ENCODE assay signal across 24 mouse cellular contexts in the genomic region with DNA sequence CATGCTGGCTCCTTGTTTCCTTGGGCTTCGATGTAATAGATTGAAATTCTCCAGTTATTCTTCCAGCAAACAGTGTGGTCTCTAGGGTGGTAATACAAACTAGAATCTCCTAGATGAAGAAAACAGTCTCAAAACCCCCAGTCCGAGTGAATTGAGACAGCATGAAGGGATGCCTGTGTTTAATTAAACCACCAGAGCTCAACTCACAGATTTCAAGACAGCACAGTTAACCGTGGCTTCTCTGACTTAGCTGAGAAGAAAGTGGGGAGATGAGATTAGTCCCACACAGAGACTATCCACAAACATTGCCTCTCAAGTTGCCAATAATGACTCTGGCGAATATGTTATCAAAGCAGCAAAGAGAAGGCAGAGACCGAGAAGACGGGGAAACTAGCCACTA.
"Had no signal": no experiment of that assay in that cellular context is flagged by ENCODE, and none has a peak within 500 bp of the region (broad histone marks: within the 10 kb centered on the region; RNA-seq: fewer than 3 reads in every experiment).

No protein-coding gene starts in this region.

- DNase-seq: gastrocnemius, postnatal 14 days; gastrocnemius, postnatal 36 days; heart, adult 18-20 months; heart, postnatal 14 days; heart, postnatal 36 days; kidney, adult 18-20 months; kidney, adult 8-10 months; kidney, postnatal 10 days; kidney, postnatal 25 days; kidney, postnatal 4 days; liver had no signal

- ATAC-seq: hindbrain, embryonic 16.5 days; inflammation-experienced regulatory T-cells, adult 6 months; intestine, embryonic 15.5 days; intestine, postnatal 0 days had no signal

- H3K4me2 ChIP-seq: heart, embryonic 12.5 days; hindbrain, embryonic 12.5 days; hindbrain, embryonic 14.5 days; intestine, embryonic 15.5 days; limb, embryonic 12.5 days; liver, embryonic 11.5 days had no signal

- H3K27me3 ChIP-seq: heart, embryonic 12.5 days; hindbrain, embryonic 12.5 days; intestine, embryonic 15.5 days; limb, embryonic 12.5 days had no signal

- H3K9me3 ChIP-seq: heart, embryonic 10.5 days; hindbrain, embryonic 12.5 days; intestine, embryonic 15.5 days; limb, embryonic 10.5 days; limb, embryonic 12.5 days had no signal

- H3K4me1 ChIP-seq: heart, embryonic 10.5 days; heart, embryonic 12.5 days; hindbrain, embryonic 12.5 days; intestine, embryonic 15.5 days; limb, embryonic 12.5 days had no signal

- H3K27ac ChIP-seq: heart, embryonic 10.5 days; hindbrain, embryonic 12.5 days; hindbrain, embryonic 14.5 days; intestine, embryonic 15.5 days; layer of hippocampus, adult 2 months; left cerebral cortex, adult 2 months; limb, embryonic 10.5 days; limb, embryonic 12.5 days had no signal

- H3K9ac ChIP-seq: heart, embryonic 12.5 days; hindbrain, embryonic 12.5 days; hindbrain, embryonic 14.5 days; intestine, embryonic 15.5 days; limb, embryonic 12.5 days had no signal

- H3K4me3 ChIP-seq: heart, embryonic 10.5 days; heart, embryonic 12.5 days; hindbrain, embryonic 12.5 days; intestine, embryonic 15.5 days; layer of hippocampus, adult 2 months; left cerebral cortex, adult 2 months; limb, embryonic 10.5 days; limb, embryonic 12.5 days had no signal

- H3K36me3 ChIP-seq: heart, embryonic 10.5 days; heart, embryonic 12.5 days; hindbrain, embryonic 12.5 days; intestine, embryonic 15.5 days; limb, embryonic 10.5 days; limb, embryonic 12.5 days had no signal
